Mouse (Mus musculus): ENCODE results near the gene Sirt7. TPM values are rescaled to one million over a fixed set of nuclear protein-coding genes. Genes with fewer than 3 reads are reported as not detected.

The Sirt7 gene
- polyA plus RNA-seq, 1 experiment: 138 TPM

GRCm38 (mm10) chr11:120660301-120661075 is 35.4 kb upstream of the Sirt7 start:
- H3K27ac ChIP-seq (ENCODE audit: control insufficient read depth, insufficient read depth, low read depth, low read length, poor library complexity): no peak overlapping the region; the same call in 1 of the 2 replicates
- WGBS: 2% methylated on average over 82 of the region's 95 CpGs
- H3K4me3 ChIP-seq (replicated peaks; ENCODE audit: control insufficient read depth, low read depth, low read length): no peak overlapping the region
- H3K4me1 ChIP-seq (ENCODE audit: control insufficient read depth, insufficient read depth, low read length): no peaks in the 10 kb centered on the region
- no peak for TF ChIP-seq CTCF (IDR thresholded peaks at IDR 0.05; ENCODE audit: control insufficient read depth, insufficient read depth, low read length)
- no peak for TF ChIP-seq POLR2A (IDR thresholded peaks at IDR 0.05; ENCODE audit: borderline replicate concordance, control insufficient read depth, low read depth, low read length)

- Histone ChIP-seq H3K27ac (ENCODE audit: control insufficient read depth, insufficient read depth, low read depth, low read length, poor library complexity) (no peak overlapping the region), H3K4me1 (ENCODE audit: control insufficient read depth, insufficient read depth, low read length) (no peaks in the 10 kb centered on the region), H3K4me3 (replicated peaks; ENCODE audit: control insufficient read depth, low read depth, low read length) (no peak overlapping the region)
- no peak for TF ChIP-seq POLR2A (IDR thresholded peaks at IDR 0.05; ENCODE audit: borderline replicate concordance, control insufficient read depth, low read depth, low read length)
- 6% methylated on average over 50 of the region's 50 CpGs for WGBS
Observed at GRCm38 (mm10) chr11:120659509-120660300, 34.7 kb upstream of the Sirt7 start.

GRCm38 (mm10) chr11:120658876-120659410 is 33.9 kb upstream of the Sirt7 start:
- no peak overlapping the region for H3K27ac ChIP-seq (ENCODE audit: control insufficient read depth, insufficient read depth, low read depth, low read length, poor library complexity)
- no peak for TF ChIP-seq POLR2A (IDR thresholded peaks at IDR 0.05; ENCODE audit: borderline replicate concordance, control insufficient read depth, low read depth, low read length)
- peak; percentile 79 for TF ChIP-seq CTCF (IDR thresholded peaks at IDR 0.05; ENCODE audit: control insufficient read depth, insufficient read depth, low read length)
- WGBS: 3% methylated on average over 24 of the region's 24 CpGs
- no peaks in the 10 kb centered on the region for H3K4me1 ChIP-seq (ENCODE audit: control insufficient read depth, insufficient read depth, low read length)
- H3K4me3 ChIP-seq (replicated peaks; ENCODE audit: control insufficient read depth, low read depth, low read length): no peak overlapping the region

- WGBS: 86% methylated on average over 4 of the region's 4 CpGs
- no peaks in the 10 kb centered on the region for H3K4me1 ChIP-seq (ENCODE audit: control insufficient read depth, insufficient read depth, low read length)
- H3K4me3 ChIP-seq (replicated peaks; ENCODE audit: control insufficient read depth, low read depth, low read length): no peak overlapping the region
- TF ChIP-seq POLR2A (IDR thresholded peaks at IDR 0.05; ENCODE audit: borderline replicate concordance, control insufficient read depth, low read depth, low read length) (no peak), CTCF (IDR thresholded peaks at IDR 0.05; ENCODE audit: control insufficient read depth, insufficient read depth, low read length) (no peak)
- no peak overlapping the region for H3K27ac ChIP-seq (ENCODE audit: control insufficient read depth, insufficient read depth, low read depth, low read length, poor library complexity)
Observed at GRCm38 (mm10) chr11:120657301-120657700, 32.3 kb upstream of the Sirt7 start.

GRCm38 (mm10) chr11:120654741-120655140 is 29.7 kb upstream of the Sirt7 start:
- Histone ChIP-seq H3K27ac (ENCODE audit: control insufficient read depth, insufficient read depth, low read depth, low read length, poor library complexity) (no peak overlapping the region), H3K4me3 (replicated peaks; ENCODE audit: control insufficient read depth, low read depth, low read length) (no peak overlapping the region), H3K4me1 (ENCODE audit: control insufficient read depth, insufficient read depth, low read length) (no peaks in the 10 kb centered on the region)
- WGBS: 77% methylated on average over 3 of the region's 3 CpGs
- TF ChIP-seq CTCF (IDR thresholded peaks at IDR 0.05; ENCODE audit: control insufficient read depth, insufficient read depth, low read length): no peak
- TF ChIP-seq POLR2A (IDR thresholded peaks at IDR 0.05; ENCODE audit: borderline replicate concordance, control insufficient read depth, low read depth, low read length): no peak

GRCm38 (mm10) chr11:120651872-120652271 is 26.8 kb upstream of the Sirt7 start:
- Histone ChIP-seq H3K4me3 (replicated peaks; ENCODE audit: control insufficient read depth, low read depth, low read length) (no peak overlapping the region), H3K4me1 (ENCODE audit: control insufficient read depth, insufficient read depth, low read length) (no peaks in the 10 kb centered on the region; the same call in 1 of the 2 replicates), H3K27ac (ENCODE audit: control insufficient read depth, insufficient read depth, low read depth, low read length, poor library complexity) (no peak overlapping the region)
- TF ChIP-seq POLR2A (IDR thresholded peaks at IDR 0.05; ENCODE audit: borderline replicate concordance, control insufficient read depth, low read depth, low read length): no peak
- peak; percentile 32; the same call in 1 of the 2 replicates for TF ChIP-seq CTCF (IDR thresholded peaks at IDR 0.05; ENCODE audit: control insufficient read depth, insufficient read depth, low read length)
- WGBS: 77% methylated on average over 3 of the region's 3 CpGs

GRCm38 (mm10) chr11:120648001-120648476 is 23.0 kb upstream of the Sirt7 start, which contains the start of gene Myadml2:
TSS of gene Myadml2 (minus strand) at chr11:120648158.
- 8% methylated on average over 13 of the region's 13 CpGs for WGBS
- Histone ChIP-seq H3K27ac (ENCODE audit: control insufficient read depth, insufficient read depth, low read depth, low read length, poor library complexity) (peak within 1 kb of the TSS; percentile 77), H3K4me3 (replicated peaks; ENCODE audit: control insufficient read depth, low read depth, low read length) (peak within 1 kb of the TSS; percentile 38), H3K4me1 (ENCODE audit: control insufficient read depth, insufficient read depth, low read length) (peaks cover under 1% of the 10 kb centered on the region; the same call in 1 of the 2 replicates)
- no peak for TF ChIP-seq POLR2A (IDR thresholded peaks at IDR 0.05; ENCODE audit: borderline replicate concordance, control insufficient read depth, low read depth, low read length)
- no peak for TF ChIP-seq CTCF (IDR thresholded peaks at IDR 0.05; ENCODE audit: control insufficient read depth, insufficient read depth, low read length)
